Mouse (Mus musculus) stomach, embryonic 16.5 days (tissue): ENCODE results near the gene Eda. TPM values are rescaled to one million over a fixed set of nuclear protein-coding genes. Genes with fewer than 3 reads are reported as not detected.

ENCODE experiments used
- ATAC-seq: fragments of 200-750 bp; cut with Nextera tagmentation; 2 replicates; pipeline ENCODE4 v1.8.0; 2017; ENCODE audit warnings: moderate number of reproducible peaks, moderate TSS enrichment; ENCODE audit not compliant: insufficient read depth, low FRiP score
- H3K27ac ChIP-seq: fragments of 300-500 bp; sonication (generic); 2 replicates; pipeline ENCODE4 v1.5.1; 2014; ENCODE audit warnings: low read length
- H3K27me3 ChIP-seq: fragments of 300-500 bp; sonication (generic); 2 replicates; pipeline ENCODE4 v1.6.1; 2014; ENCODE audit warnings: low read length, control low read depth, mixed read lengths; ENCODE audit not compliant: control insufficient read depth, insufficient read depth
- H3K36me3 ChIP-seq: fragments of 300-500 bp; sonication (generic); 2 replicates; pipeline ENCODE4 v1.6.1; 2014; ENCODE audit warnings: low read length; ENCODE audit not compliant: control insufficient read depth, insufficient read depth
- H3K4me1 ChIP-seq: fragments of 300-500 bp; sonication (generic); 2 replicates; pipeline ENCODE4 v1.6.1; 2014; ENCODE audit warnings: low read length, control low read depth, mixed read lengths; ENCODE audit not compliant: control insufficient read depth, insufficient read depth
- H3K4me2 ChIP-seq: fragments of 300-500 bp; sonication (generic); 2 replicates; pipeline ENCODE4 v1.6.1; 2014; ENCODE audit warnings: low read depth, low read length, mixed read lengths
- H3K4me3 ChIP-seq: fragments of 300-500 bp; sonication (generic); replicated peaks from 2 replicates; pipeline ENCODE4 v1.5.1; 2014; ENCODE audit warnings: mild to moderate bottlenecking, low read length
- H3K9ac ChIP-seq: fragments of 300-500 bp; sonication (generic); 2 replicates; pipeline ENCODE4 v1.6.1; 2014; ENCODE audit warnings: low read length
- H3K9me3 ChIP-seq: fragments of 300-500 bp; sonication (generic); replicated peaks from 2 replicates; pipeline ENCODE4 v1.6.1; 2016; ENCODE audit warnings: low read length, control low read depth; ENCODE audit not compliant: control insufficient read depth
- WGBS: fragments of 180-500 bp; shearing (Covaris S2); extraction: QIAGEN DNeasy Blood & Tissue Kit; methylation state at CpG from one replicate; pipeline ENCODE4 v1.1.7; 2014; 5-methylcytosine and 5-hydroxymethylcytosine counted together
- polyA plus RNA-seq: library from polyadenylated mRNA; unstranded; fragments of >200 nt; fragmentation: Nextera tagmentation; extraction: Ambion mirVana; gene quantifications from 2 replicates; pipeline ENCODE4 v1.2.1, GENCODE M21; 2015

The Eda gene
- 2.2 and 2.7 TPM in 2 replicates for polyA plus RNA-seq

DNA sequence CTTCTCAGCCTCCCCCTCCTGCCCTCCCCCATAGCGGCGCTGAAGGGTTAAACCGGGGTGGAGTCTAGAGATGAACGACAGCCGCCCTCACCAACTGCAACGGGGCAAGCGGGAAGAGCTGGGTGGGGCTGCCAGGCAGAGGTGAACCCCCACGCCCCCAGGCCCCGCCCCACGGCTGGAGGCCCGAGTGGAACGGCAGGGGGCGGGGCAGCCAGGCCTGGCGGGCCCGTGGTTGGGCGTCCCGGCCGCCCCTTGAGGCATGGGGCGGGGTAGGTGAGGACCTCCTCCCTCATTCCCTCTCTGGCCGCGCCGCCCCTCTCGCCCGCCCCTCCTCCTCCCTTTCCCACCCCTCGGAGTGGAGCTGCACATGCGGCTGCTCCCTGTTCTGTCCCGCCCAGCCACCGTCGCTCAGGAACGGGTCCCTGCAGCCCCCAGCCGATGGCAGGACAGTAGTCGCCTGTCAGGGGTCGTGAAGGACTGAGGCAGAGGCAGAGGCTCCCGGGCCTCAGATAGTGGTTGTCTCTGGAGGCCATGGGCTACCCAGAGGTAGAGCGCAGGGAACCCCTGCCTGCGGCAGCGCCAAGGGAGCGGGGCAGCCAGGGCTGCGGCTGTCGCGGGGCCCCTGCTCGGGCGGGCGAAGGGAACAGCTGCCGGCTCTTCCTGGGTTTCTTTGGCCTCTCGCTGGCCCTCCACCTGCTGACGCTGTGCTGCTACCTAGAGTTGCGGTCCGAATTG is at the start of gene Eda:
Gene Eda, plus strand, starts transcription at position 357 of the 735 bp plus-strand sequence.
- Histone ChIP-seq H3K4me2 (peak within 1 kb of the TSS; percentile 63), H3K4me1 (no peaks in the 10 kb centered on the region), H3K9ac (peak within 1 kb of the TSS; percentile 67), H3K36me3 (no peaks in the 10 kb centered on the region), H3K27me3 (peaks cover 3% of the 10 kb centered on the region; the same call in 1 of the 2 replicates), H3K9me3 (no peaks in the 10 kb centered on the region), H3K27ac (peak within 1 kb of the TSS; percentile 18; the same call in 1 of the 2 replicates), H3K4me3 (peak within 1 kb of the TSS; percentile 58)
- peak; percentile 97 for ATAC-seq
- WGBS: 10% methylated on average over 33 of the region's 49 CpGs

GRCm38 (mm10) chrX:99961002-99961401 is 14.4 kb upstream of the Eda start:
- ATAC-seq: no peak
- no peak overlapping the region for H3K4me2 ChIP-seq
- H3K4me3 ChIP-seq: no peak overlapping the region
- H3K36me3 ChIP-seq: no peaks in the 10 kb centered on the region
- H3K4me1 ChIP-seq: no peaks in the 10 kb centered on the region
- H3K9me3 ChIP-seq: no peaks in the 10 kb centered on the region
- 80% methylated on average over 4 of the region's 4 CpGs for WGBS
- H3K27ac ChIP-seq: no peak overlapping the region
- no peaks in the 10 kb centered on the region for H3K27me3 ChIP-seq
- no peak overlapping the region for H3K9ac ChIP-seq

- H3K4me3 ChIP-seq: no peak overlapping the region
- no peak overlapping the region for H3K9ac ChIP-seq
- no peaks in the 10 kb centered on the region for H3K36me3 ChIP-seq
- H3K27ac ChIP-seq: no peak overlapping the region
- WGBS: 88% methylated on average over 1 of the region's 1 CpGs
- peaks cover 3% of the 10 kb centered on the region; the same call in 1 of the 2 replicates for H3K27me3 ChIP-seq
- H3K4me1 ChIP-seq: no peaks in the 10 kb centered on the region
- H3K9me3 ChIP-seq: no peaks in the 10 kb centered on the region
- ATAC-seq: no peak
- H3K4me2 ChIP-seq: no peak overlapping the region
Measured at GRCm38 (mm10) chrX:99970111-99970510, 5.3 kb upstream of the Eda start.

GRCm38 (mm10) chrX:99974381-99974780 is 1.0 kb upstream of the Eda start:
- peaks cover 3% of the 10 kb centered on the region; the same call in 1 of the 2 replicates for H3K27me3 ChIP-seq
- no peak overlapping the region for H3K9ac ChIP-seq
- H3K4me3 ChIP-seq: no peak overlapping the region
- no peaks in the 10 kb centered on the region for H3K9me3 ChIP-seq
- H3K4me2 ChIP-seq: no peak overlapping the region
- H3K36me3 ChIP-seq: no peaks in the 10 kb centered on the region
- no peak for ATAC-seq
- no peaks in the 10 kb centered on the region for H3K4me1 ChIP-seq
- no peak overlapping the region for H3K27ac ChIP-seq
- WGBS: 40% methylated on average over 3 of the region's 3 CpGs

DNA sequence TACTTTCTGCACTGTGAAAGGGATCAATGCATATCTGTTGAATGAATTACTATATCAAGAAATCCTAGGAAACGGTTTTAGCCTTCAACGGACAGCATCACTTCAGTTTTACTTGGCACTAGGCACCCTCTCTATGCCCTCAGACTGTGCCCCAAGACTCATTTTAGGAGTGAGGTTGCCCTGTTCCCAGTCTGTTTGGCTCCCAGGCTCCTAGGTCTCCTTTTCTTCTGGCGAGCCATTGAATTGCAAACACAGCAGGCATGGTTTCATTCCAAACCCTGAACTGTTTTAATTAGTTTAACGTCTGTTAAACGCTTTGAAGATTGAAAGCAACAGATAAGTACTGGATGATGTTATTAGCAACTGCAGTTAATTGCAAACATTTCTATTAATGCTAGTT is 603 bp upstream of the Eda start:
- Histone ChIP-seq H3K27ac (no peak overlapping the region), H3K4me2 (peak overlapping the region; percentile 63), H3K9ac (no peak overlapping the region), H3K4me1 (no peaks in the 10 kb centered on the region), H3K4me3 (peak overlapping the region; percentile 58), H3K27me3 (peaks cover 3% of the 10 kb centered on the region; the same call in 1 of the 2 replicates), H3K9me3 (no peaks in the 10 kb centered on the region), H3K36me3 (no peaks in the 10 kb centered on the region)
- WGBS: 28% methylated on average over 5 of the region's 5 CpGs
- ATAC-seq: no peak

DNA sequence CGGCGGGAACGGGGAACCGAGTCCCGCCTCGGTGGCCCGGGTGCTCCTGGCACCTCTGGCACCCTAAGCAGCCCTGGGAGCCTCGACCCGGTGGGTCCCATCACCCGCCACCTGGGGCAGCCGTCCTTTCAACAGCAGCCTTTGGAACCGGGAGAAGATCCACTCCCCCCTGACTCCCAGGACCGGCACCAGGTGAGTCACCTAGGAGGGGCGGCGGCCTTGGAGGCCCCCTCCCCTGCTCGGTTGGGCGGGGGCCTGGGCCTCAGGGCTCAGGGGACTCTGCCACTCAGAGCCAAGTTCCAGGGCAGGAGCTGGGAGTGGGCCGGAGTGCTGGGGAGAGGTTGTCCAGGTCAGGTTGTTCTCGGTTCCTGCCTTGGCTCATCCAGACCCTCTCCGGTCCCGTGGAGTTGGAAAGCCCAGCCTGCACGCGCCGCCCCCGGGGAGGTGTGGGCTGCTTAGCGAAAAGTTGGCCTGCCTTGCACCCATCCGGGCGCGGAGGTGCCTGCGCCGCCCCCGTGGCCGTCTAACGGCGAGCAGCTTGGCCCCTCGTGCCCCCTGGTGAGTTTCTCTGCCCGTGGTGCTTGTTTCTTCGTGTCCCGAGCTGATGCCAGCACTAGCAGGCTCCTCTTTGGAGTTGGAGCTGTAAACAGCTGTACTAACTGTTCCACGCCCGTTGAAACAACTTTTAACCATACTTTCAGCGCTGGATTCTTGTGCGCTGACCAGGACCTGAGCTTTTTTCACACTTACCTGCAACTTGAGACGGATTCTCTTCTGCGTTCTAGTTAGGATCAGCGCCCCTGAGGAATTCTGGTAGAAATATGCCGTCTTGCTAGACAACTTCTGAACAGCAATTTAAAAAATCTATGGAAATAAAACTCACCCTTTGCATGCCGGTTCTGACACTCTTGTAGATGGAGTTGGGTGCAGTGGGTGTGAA is 849 bp downstream of the Eda start:
- peaks cover 3% of the 10 kb centered on the region; the same call in 1 of the 2 replicates for H3K27me3 ChIP-seq
- peak overlapping the region; percentile 63 for H3K4me2 ChIP-seq
- peak overlapping the region; percentile 58 for H3K4me3 ChIP-seq
- peak overlapping the region; percentile 67 for H3K9ac ChIP-seq
- ATAC-seq: peak; percentile 4; the same call in 1 of the 2 replicates
- H3K4me1 ChIP-seq: no peaks in the 10 kb centered on the region
- 14% methylated on average over 42 of the region's 48 CpGs for WGBS
- no peaks in the 10 kb centered on the region for H3K9me3 ChIP-seq
- H3K27ac ChIP-seq: peak overlapping the region; percentile 18; the same call in 1 of the 2 replicates
- no peaks in the 10 kb centered on the region for H3K36me3 ChIP-seq

- no peak overlapping the region for H3K27ac ChIP-seq
- H3K4me3 ChIP-seq: no peak overlapping the region
- 77% methylated on average over 2 of the region's 2 CpGs for WGBS
Measured at GRCm38 (mm10) chrX:99978354-99978753, 2.9 kb downstream of the Eda start.

GRCm38 (mm10) chrX:99993434-99993833 is 18.0 kb downstream of the Eda start:
- Histone ChIP-seq H3K4me3 (no peak overlapping the region), H3K36me3 (no peaks in the 10 kb centered on the region), H3K27me3 (no peaks in the 10 kb centered on the region; the same call in 1 of the 2 replicates), H3K4me2 (no peak overlapping the region), H3K9ac (no peak overlapping the region), H3K4me1 (no peaks in the 10 kb centered on the region), H3K9me3 (no peaks in the 10 kb centered on the region), H3K27ac (no peak overlapping the region)
- 87% methylated on average over 1 of the region's 1 CpGs for WGBS
- ATAC-seq: no peak

More at GRCm38 (mm10) chrX:99978354-99978753, 2.9 kb downstream of the Eda start:
- no peaks in the 10 kb centered on the region for H3K4me1 ChIP-seq
- ATAC-seq: no peak
- H3K27me3 ChIP-seq: peaks cover 3% of the 10 kb centered on the region; the same call in 1 of the 2 replicates
- H3K36me3 ChIP-seq: no peaks in the 10 kb centered on the region
- no peaks in the 10 kb centered on the region for H3K9me3 ChIP-seq
- H3K9ac ChIP-seq: no peak overlapping the region
- H3K4me2 ChIP-seq: no peak overlapping the region
